Mouse (Mus musculus): ENCODE data around the gene Flywch2.

DNA sequence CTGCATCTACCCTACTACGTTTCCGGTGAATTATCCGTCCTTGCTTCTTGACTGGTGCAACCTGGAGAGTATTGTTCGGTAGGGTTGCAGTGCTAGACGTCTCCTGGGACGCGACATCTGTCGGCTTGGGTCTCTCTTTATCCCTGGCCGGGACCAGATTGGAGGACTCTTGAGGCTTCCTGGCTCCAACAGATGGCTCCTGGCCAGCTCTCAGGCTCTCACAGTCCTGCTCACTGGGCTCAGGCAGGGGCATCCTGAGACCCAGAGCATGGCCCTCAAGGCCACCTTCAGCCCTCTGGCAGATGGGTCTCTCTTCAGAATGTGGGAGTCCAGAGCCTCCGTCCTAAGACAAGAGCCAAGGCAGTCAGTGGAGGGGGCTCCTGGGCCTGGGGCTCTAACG is 22.9 kb downstream of the Flywch2 start:
- no peak for TF ChIP-seq POLR2A (IDR thresholded peaks at IDR 0.05; ENCODE audit: borderline replicate concordance, extremely low read depth, low read depth, low read length)
- TF ChIP-seq CTCF (IDR thresholded peaks at IDR 0.05; ENCODE audit: insufficient read depth, low read length), result no peak
